Mouse (Mus musculus) thymus, adult 2 months (tissue): ENCODE data around the gene C1qtnf1.

Experiments
- CTCF ChIP-seq: fragments of 200-500 bp; IDR thresholded peaks from 2 replicates; pipeline ENCODE4 v1.5.1; 2012; ENCODE audit warnings: mild to moderate bottlenecking, control low read depth, low read length, moderate library complexity, borderline replicate concordance; ENCODE audit not compliant: control insufficient read depth, poor library complexity, insufficient read depth; ENCODE audit errors: extremely low read depth
- POLR2A ChIP-seq: fragments of 200-500 bp; IDR thresholded peaks from 2 replicates; pipeline ENCODE4 v1.6.1; 2012; ENCODE audit warnings: mild to moderate bottlenecking, low read length, control low read depth, moderate library complexity; ENCODE audit not compliant: control insufficient read depth, poor library complexity, insufficient read depth; ENCODE audit errors: extremely low read depth

- TF ChIP-seq CTCF = peak; percentile 85; the same call in 1 of the 2 replicates
- no peak for TF ChIP-seq POLR2A
These were observed 32.3 kb downstream of the C1qtnf1 start for GRCm38 (mm10) chr11:118460280-118460679.
